Mouse (Mus musculus) kidney, adult 11 months (tissue): ENCODE data around the gene Elovl6.

Experiments used
- DNase-seq: peaks from one replicate; pipeline ENCODE4 v3.0.0; 2022

Elovl6 gene

GRCm38 (mm10) chr3:129544217-129544616 lies 12.1 kb downstream of the Elovl6 start:
- no peak for DNase-seq

GRCm38 (mm10) chr3:129545228-129545627 lies 13.1 kb downstream of the Elovl6 start:
- no peak for DNase-seq

GRCm38 (mm10) chr3:129545801-129546200 lies 13.6 kb downstream of the Elovl6 start:
- no peak for DNase-seq

- no peak for DNase-seq
Measured at GRCm38 (mm10) chr3:129547837-129548435, 15.8 kb downstream of the Elovl6 start.

GRCm38 (mm10) chr3:129548760-129549159 lies 16.6 kb downstream of the Elovl6 start:
- DNase-seq = no peak

GRCm38 (mm10) chr3:129549546-129549945 lies 17.4 kb downstream of the Elovl6 start:
- DNase-seq = no peak

GRCm38 (mm10) chr3:129551581-129552290 lies 19.6 kb downstream of the Elovl6 start:
- DNase-seq = no peak

- DNase-seq = no peak
Measured at GRCm38 (mm10) chr3:129552370-129552769, 20.2 kb downstream of the Elovl6 start.

GRCm38 (mm10) chr3:129553173-129553572 lies 21.0 kb downstream of the Elovl6 start:
- DNase-seq = no peak

GRCm38 (mm10) chr3:129553661-129554060 lies 21.5 kb downstream of the Elovl6 start:
- DNase-seq = no peak

GRCm38 (mm10) chr3:129554436-129554835 lies 22.3 kb downstream of the Elovl6 start:
- peak; percentile 73 for DNase-seq

- DNase-seq = no peak
Measured at GRCm38 (mm10) chr3:129557048-129557447, 24.9 kb downstream of the Elovl6 start.

- DNase-seq = no peak
Measured at GRCm38 (mm10) chr3:129557566-129557965, 25.4 kb downstream of the Elovl6 start.

- DNase-seq = peak; percentile 62
Measured at GRCm38 (mm10) chr3:129558016-129558955, 26.1 kb downstream of the Elovl6 start.

GRCm38 (mm10) chr3:129560068-129560467 lies 27.9 kb downstream of the Elovl6 start:
- no peak for DNase-seq

GRCm38 (mm10) chr3:129561011-129561410 lies 28.9 kb downstream of the Elovl6 start:
- DNase-seq = no peak

GRCm38 (mm10) chr3:129561853-129562252 lies 29.7 kb downstream of the Elovl6 start:
- no peak for DNase-seq

GRCm38 (mm10) chr3:129562411-129562810 lies 30.3 kb downstream of the Elovl6 start:
- no peak for DNase-seq

GRCm38 (mm10) chr3:129563807-129564206 lies 31.7 kb downstream of the Elovl6 start:
- peak; percentile 58 for DNase-seq

- DNase-seq = peak; percentile 3
Measured at GRCm38 (mm10) chr3:129564852-129565251, 32.7 kb downstream of the Elovl6 start.

GRCm38 (mm10) chr3:129565458-129565857 lies 33.3 kb downstream of the Elovl6 start:
- no peak for DNase-seq

GRCm38 (mm10) chr3:129566013-129566412 lies 33.9 kb downstream of the Elovl6 start:
- DNase-seq = no peak

- DNase-seq = no peak
Measured at GRCm38 (mm10) chr3:129566876-129567275, 34.7 kb downstream of the Elovl6 start.
